Mouse (Mus musculus) megakaryocyte, embryonic 14.5 days (primary cell): ENCODE measurements around the gene Arhgap32.

Experiments
- FLI1 ChIP-seq: IDR thresholded peaks from 2 replicates; pipeline ENCODE4 v1.6.1; 2012; ENCODE audit warnings: low read length, inconsistent platforms, mixed read lengths
- GATA1 ChIP-seq: IDR thresholded peaks from 3 replicates; pipeline ENCODE4 v1.6.1; 2012; ENCODE audit warnings: mixed read lengths, low read length, inconsistent platforms, borderline replicate concordance

GRCm38 (mm10) chr9:32119586-32119985 is 3.6 kb downstream of the Arhgap32 start:
- TF ChIP-seq GATA1 (no peak), FLI1 (no peak)
